ENCODE assay signal across 23 mouse cellular contexts in the genomic region with DNA sequence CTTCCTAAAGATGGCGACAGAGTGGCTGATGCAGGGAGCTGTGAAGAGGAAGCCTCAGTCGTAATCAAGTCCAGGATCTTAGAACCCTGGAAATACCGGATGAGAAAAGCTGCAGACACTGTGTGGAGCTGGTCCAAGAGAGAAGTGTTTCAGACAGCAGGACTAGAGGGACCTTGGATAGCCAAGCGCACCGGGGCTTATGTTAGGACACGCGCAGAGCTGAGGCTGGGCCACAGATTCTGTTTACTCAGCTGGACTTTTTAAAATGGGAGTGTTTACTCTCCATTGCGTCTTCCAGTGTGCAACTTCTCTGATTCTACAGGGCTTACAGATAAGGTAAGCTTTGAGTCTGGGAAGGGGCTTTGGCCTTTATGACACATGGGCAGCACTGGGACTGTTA.
"Had no signal": no experiment of that assay in that cellular context is flagged by ENCODE, and none has a peak within 500 bp of the region (broad histone marks: within the 10 kb centered on the region; RNA-seq: fewer than 3 reads in every experiment).

No protein-coding gene starts in this region.

- DNase-seq: kidney, adult 8-10 months; kidney, postnatal 14 days; kidney, postnatal 4 days; left cerebral cortex, postnatal 4 days; liver, postnatal 0 days; right cerebral cortex, adult 18-20 months; right cerebral cortex, postnatal 14 days; right cerebral cortex, postnatal 4 days; thymus, adult 2 months; thymus, postnatal 14 days; thymus, postnatal 4 days had no signal

- ATAC-seq: intestine, embryonic 15.5 days; liver, postnatal 0 days; midbrain, embryonic 15.5 days had no signal

- H3K4me3 ChIP-seq: intestine, embryonic 15.5 days; kidney, embryonic 15.5 days; limb, embryonic 12.5 days; limb, embryonic 15.5 days; megakaryocyte, embryonic 14.5 days; midbrain, embryonic 12.5 days; midbrain, embryonic 15.5 days; neural tube, embryonic 12.5 days; neural tube, embryonic 15.5 days had no signal

- H3K4me2 ChIP-seq: intestine, embryonic 15.5 days; kidney, embryonic 15.5 days; limb, embryonic 12.5 days; limb, embryonic 15.5 days; liver, embryonic 11.5 days; midbrain, embryonic 12.5 days; midbrain, embryonic 15.5 days; neural tube, embryonic 12.5 days; neural tube, embryonic 15.5 days had no signal

- H3K36me3 ChIP-seq: intestine, embryonic 15.5 days; kidney, embryonic 15.5 days; limb, embryonic 12.5 days; limb, embryonic 15.5 days; midbrain, embryonic 12.5 days; midbrain, embryonic 15.5 days; neural tube, embryonic 12.5 days; neural tube, embryonic 15.5 days had no signal

- H3K27me3 ChIP-seq: intestine, embryonic 15.5 days; kidney, embryonic 15.5 days; limb, embryonic 12.5 days; limb, embryonic 15.5 days; midbrain, embryonic 12.5 days; midbrain, embryonic 15.5 days; neural tube, embryonic 12.5 days; neural tube, embryonic 15.5 days had no signal

- H3K27ac ChIP-seq: intestine, embryonic 15.5 days; kidney, embryonic 15.5 days; limb, embryonic 12.5 days; limb, embryonic 15.5 days; liver, embryonic 14.5 days; midbrain, embryonic 12.5 days; midbrain, embryonic 15.5 days; neural tube, embryonic 12.5 days; neural tube, embryonic 15.5 days; stomach, postnatal 0 days had no signal

- H3K9me3 ChIP-seq: intestine, embryonic 15.5 days; kidney, embryonic 15.5 days; limb, embryonic 12.5 days; limb, embryonic 15.5 days; midbrain, embryonic 12.5 days; midbrain, embryonic 15.5 days; neural tube, embryonic 12.5 days; neural tube, embryonic 15.5 days had no signal

- H3K9ac ChIP-seq: intestine, embryonic 15.5 days; kidney, embryonic 15.5 days; limb, embryonic 12.5 days; limb, embryonic 15.5 days; liver, embryonic 14.5 days; liver, postnatal 0 days; midbrain, embryonic 12.5 days; midbrain, embryonic 15.5 days; neural tube, embryonic 12.5 days; neural tube, embryonic 15.5 days had no signal

- H3K4me1 ChIP-seq: intestine, embryonic 15.5 days; kidney, embryonic 15.5 days; limb, embryonic 12.5 days; limb, embryonic 15.5 days; megakaryocyte, embryonic 14.5 days; midbrain, embryonic 12.5 days; midbrain, embryonic 15.5 days; neural tube, embryonic 12.5 days; neural tube, embryonic 15.5 days had no signal
